Mouse (Mus musculus): ENCODE measurements around the gene Ugt1a6a. TPM values are rescaled to one million over a fixed set of nuclear protein-coding genes. Genes with fewer than 3 reads are reported as not detected.
"Not testable (repeated sequence)": the region's sequence is repeated elsewhere in the genome, so short reads cannot be mapped to it uniquely, and the experiment has no call there.

The Ugt1a6a gene
- total and polyA plus RNA-seq, 2 experiments: 55.4 to 106 TPM

DNA sequence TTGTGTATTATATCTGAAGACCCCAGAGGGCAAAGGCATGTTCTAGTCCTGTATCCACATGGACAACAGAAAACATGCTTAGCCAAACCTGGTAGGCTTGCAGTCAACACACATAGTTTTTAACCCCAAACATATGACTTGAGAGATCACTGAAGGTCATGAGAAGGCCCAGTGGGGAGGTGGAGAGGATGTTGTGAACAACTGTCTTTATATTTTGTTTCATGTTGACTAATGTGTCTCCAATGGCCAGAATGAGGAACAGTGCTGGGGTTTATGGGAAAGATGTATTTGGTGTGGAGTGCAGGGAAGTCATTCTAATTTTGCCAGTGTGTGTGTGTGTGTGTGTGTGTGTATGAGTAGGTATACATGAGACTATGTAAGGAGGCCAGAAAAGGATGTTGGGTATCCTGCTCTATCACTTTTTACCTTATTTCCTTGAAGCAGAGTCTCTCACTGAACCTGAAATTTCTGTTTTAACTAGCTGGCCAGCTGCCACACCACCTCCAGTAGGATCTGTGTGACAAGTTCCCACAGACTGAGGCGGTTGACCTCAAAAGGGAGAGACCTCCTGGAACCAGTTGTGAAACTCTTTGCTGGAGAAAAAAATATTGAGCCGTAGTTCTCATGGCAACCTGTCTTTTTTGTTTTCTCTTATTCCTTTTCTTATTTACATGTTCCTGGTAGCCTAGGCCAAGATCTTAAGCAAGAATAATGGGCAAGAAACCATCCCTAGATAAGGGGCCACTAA, 89.6 kb downstream of the Ugt1a6a start:
- 19% methylated on average over 2 of the region's 2 CpGs for WGBS
- H3K9ac ChIP-seq (ENCODE audit: low read depth, low read length): no peak overlapping the region
- TF ChIP-seq POLR2A (IDR thresholded peaks at IDR 0.05; ENCODE audit: extremely low read depth, insufficient read depth, low read length) (no peak), CTCF (IDR thresholded peaks at IDR 0.05; ENCODE audit: low read depth, low read length) (no peak)
- H3K27me3 ChIP-seq (ENCODE audit: control insufficient read depth, insufficient read depth, low read length): no peaks in the 10 kb centered on the region
- H3K4me1 ChIP-seq (ENCODE audit: control insufficient read depth, insufficient read depth, low read length): peaks cover 2% of the 10 kb centered on the region; the same call in 1 of the 2 replicates
- no peak overlapping the region for H3K4me3 ChIP-seq (ENCODE audit: insufficient read depth, low read depth, low read length)
- H3K27ac ChIP-seq (replicated peaks; ENCODE audit: insufficient read depth, low read depth, low read length): no peak overlapping the region
- no peaks in the 10 kb centered on the region for H3K36me3 ChIP-seq (ENCODE audit: control insufficient read depth, insufficient read depth, low read length)
- H3K79me2 ChIP-seq (ENCODE audit: control insufficient read depth, insufficient read depth, low read length): no peaks in the 10 kb centered on the region
- DNase-seq (ENCODE audit: extremely low read depth, low read depth, low spot score): peak; percentile 100

DNA sequence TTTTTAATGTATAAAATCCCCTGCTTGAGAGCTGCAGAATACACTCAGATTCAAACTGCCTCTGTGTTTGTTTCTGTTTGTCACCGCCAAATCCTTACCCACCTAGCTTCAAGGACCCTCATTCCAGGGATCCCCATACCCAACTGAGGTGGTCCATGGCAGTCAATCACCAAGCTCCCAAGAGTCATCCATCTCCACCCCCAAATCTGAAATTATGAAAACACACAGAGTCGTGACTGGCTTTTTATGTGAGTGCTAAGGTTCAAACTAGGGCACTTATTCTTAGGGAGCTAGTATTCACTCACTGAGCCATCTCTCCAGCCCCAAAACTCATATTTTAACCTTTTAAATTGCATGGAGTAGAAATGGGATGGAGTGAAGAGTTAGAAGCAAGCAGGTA, 90.7 kb downstream of the Ugt1a6a start:
- not testable (repeated sequence) for H3K79me2 ChIP-seq (ENCODE audit: control insufficient read depth, insufficient read depth, low read length); H3K9ac ChIP-seq (ENCODE audit: low read depth, low read length); DNase-seq (ENCODE audit: extremely low read depth, low read depth, low spot score); H3K36me3 ChIP-seq (ENCODE audit: control insufficient read depth, insufficient read depth, low read length); H3K4me3 ChIP-seq (ENCODE audit: insufficient read depth, low read depth, low read length); H3K27me3 ChIP-seq (ENCODE audit: control insufficient read depth, insufficient read depth, low read length); H3K4me1 ChIP-seq (ENCODE audit: control insufficient read depth, insufficient read depth, low read length)
- H3K27ac ChIP-seq (replicated peaks; ENCODE audit: insufficient read depth, low read depth, low read length): peak overlapping the region; percentile 13; the same call in 1 of the 2 replicates
- 19% methylated on average over 2 of the region's 2 CpGs for WGBS

DNA sequence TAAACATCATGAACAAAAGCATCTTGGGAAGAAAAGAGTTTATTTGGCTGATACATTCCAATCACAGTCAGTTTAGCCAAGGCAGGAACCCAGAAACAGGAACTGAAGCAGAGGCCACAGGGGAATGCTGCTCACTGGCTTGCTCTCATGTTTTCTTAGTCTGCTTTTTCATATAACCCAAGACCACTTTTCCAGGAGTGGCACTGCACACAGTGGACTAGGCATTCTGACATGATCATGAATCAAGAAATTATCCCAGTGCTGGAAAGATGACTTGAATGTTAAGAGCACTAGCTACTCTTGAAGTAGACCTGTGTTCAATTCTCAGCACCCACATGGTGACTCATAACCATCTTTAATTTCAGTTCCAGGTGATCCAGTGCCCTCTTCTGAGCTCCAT, 91.1 kb downstream of the Ugt1a6a start:
- Histone ChIP-seq H3K36me3 (ENCODE audit: control insufficient read depth, insufficient read depth, low read length) (no peaks in the 10 kb centered on the region), H3K27ac (replicated peaks; ENCODE audit: insufficient read depth, low read depth, low read length) (no peak overlapping the region), H3K4me1 (ENCODE audit: control insufficient read depth, insufficient read depth, low read length) (peaks cover 2% of the 10 kb centered on the region; the same call in 1 of the 2 replicates), H3K9ac (ENCODE audit: low read depth, low read length) (no peak overlapping the region), H3K27me3 (ENCODE audit: control insufficient read depth, insufficient read depth, low read length) (no peaks in the 10 kb centered on the region), H3K4me3 (ENCODE audit: insufficient read depth, low read depth, low read length) (no peak overlapping the region), H3K79me2 (ENCODE audit: control insufficient read depth, insufficient read depth, low read length) (no peaks in the 10 kb centered on the region)
- no peak for TF ChIP-seq CTCF (IDR thresholded peaks at IDR 0.05; ENCODE audit: low read depth, low read length)
- TF ChIP-seq POLR2A (IDR thresholded peaks at IDR 0.05; ENCODE audit: extremely low read depth, insufficient read depth, low read length): no peak
- no peak for DNase-seq (ENCODE audit: extremely low read depth, low read depth, low spot score)

DNA sequence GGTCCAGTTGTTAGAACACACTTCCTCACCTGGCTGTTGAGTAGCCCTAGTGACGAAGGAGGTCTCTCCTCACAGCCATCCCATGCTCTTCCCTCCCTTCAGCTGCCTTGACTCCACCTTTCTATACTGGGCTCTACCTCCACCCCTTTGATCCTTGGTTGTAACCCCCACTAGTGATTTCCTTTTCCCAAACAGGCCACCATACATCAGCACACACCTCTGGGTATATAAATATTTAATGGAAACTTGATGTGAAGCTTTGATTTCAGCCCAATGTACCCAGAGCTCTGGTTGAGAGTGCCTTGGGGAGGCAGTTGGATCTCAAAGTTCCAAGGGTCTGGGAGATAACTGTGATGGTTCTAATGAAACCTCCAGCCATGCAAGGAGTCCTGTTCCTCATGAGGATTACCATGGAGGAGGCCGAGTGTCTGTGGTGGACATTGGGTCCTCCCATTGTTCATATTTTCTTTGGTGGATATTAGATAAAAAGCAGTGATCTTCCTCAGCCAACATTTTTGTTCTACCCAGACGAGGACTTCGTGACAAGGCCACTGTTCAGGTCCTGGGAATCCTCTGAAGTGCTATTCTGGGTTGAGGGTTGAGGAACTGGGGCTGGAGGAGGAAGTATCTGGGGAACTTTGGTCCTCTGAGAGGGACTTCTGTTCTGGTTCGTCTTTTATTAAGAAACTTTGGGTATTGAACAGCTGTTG, 92.2 kb downstream of the Ugt1a6a start, which contains the start of gene Mroh2a:
Mroh2a (plus strand) TSS at position 317 of the 710 bp plus-strand sequence.
- no peaks in the 10 kb centered on the region for H3K79me2 ChIP-seq (ENCODE audit: control insufficient read depth, insufficient read depth, low read length)
- WGBS: 52% methylated on average over 5 of the region's 5 CpGs
- no peak within 1 kb of the TSS for H3K27ac ChIP-seq (replicated peaks; ENCODE audit: insufficient read depth, low read depth, low read length)
- TF ChIP-seq CTCF (IDR thresholded peaks at IDR 0.05; ENCODE audit: low read depth, low read length): no peak
- TF ChIP-seq POLR2A (IDR thresholded peaks at IDR 0.05; ENCODE audit: extremely low read depth, insufficient read depth, low read length): no peak
- no peak within 1 kb of the TSS for H3K9ac ChIP-seq (ENCODE audit: low read depth, low read length)
- peaks cover 2% of the 10 kb centered on the region; the same call in 1 of the 2 replicates for H3K4me1 ChIP-seq (ENCODE audit: control insufficient read depth, insufficient read depth, low read length)
- no peaks in the 10 kb centered on the region for H3K27me3 ChIP-seq (ENCODE audit: control insufficient read depth, insufficient read depth, low read length)
- peak; percentile 60 for DNase-seq (ENCODE audit: extremely low read depth, low read depth, low spot score)
- H3K4me3 ChIP-seq (ENCODE audit: insufficient read depth, low read depth, low read length): no peak within 1 kb of the TSS
- no peaks in the 10 kb centered on the region for H3K36me3 ChIP-seq (ENCODE audit: control insufficient read depth, insufficient read depth, low read length)

DNA sequence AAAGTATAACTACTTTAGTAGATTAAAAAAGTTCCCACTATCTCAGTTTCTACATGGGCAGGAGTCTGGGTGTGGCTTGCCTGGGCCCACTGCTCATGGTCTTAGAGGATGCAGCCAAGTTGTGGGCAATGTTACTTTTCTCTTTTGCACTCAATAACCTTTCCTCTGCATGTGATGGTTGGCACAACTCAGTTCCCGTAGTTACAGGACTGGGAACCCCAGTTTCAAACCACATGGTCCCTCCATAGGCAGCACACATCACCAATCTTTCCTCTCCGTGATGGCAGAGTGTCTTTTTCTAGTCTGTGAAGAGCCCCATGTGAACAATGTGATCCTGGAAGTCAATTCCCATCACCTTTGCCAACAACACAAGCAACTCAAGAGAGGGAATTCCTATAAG, 92.9 kb downstream of the Ugt1a6a start:
- H3K4me3 ChIP-seq (ENCODE audit: insufficient read depth, low read depth, low read length): no peak overlapping the region
- no peaks in the 10 kb centered on the region for H3K27me3 ChIP-seq (ENCODE audit: control insufficient read depth, insufficient read depth, low read length)
- H3K36me3 ChIP-seq (ENCODE audit: control insufficient read depth, insufficient read depth, low read length): no peaks in the 10 kb centered on the region
- TF ChIP-seq CTCF (IDR thresholded peaks at IDR 0.05; ENCODE audit: low read depth, low read length) (no peak), POLR2A (IDR thresholded peaks at IDR 0.05; ENCODE audit: extremely low read depth, insufficient read depth, low read length) (no peak)
- WGBS: 60% methylated on average over 2 of the region's 2 CpGs
- no peak overlapping the region for H3K9ac ChIP-seq (ENCODE audit: low read depth, low read length)
- H3K79me2 ChIP-seq (ENCODE audit: control insufficient read depth, insufficient read depth, low read length): no peaks in the 10 kb centered on the region
- no peak overlapping the region for H3K27ac ChIP-seq (replicated peaks; ENCODE audit: insufficient read depth, low read depth, low read length)
- peaks cover 2% of the 10 kb centered on the region; the same call in 1 of the 2 replicates for H3K4me1 ChIP-seq (ENCODE audit: control insufficient read depth, insufficient read depth, low read length)
- DNase-seq (ENCODE audit: extremely low read depth, low read depth, low spot score): no peak

DNA sequence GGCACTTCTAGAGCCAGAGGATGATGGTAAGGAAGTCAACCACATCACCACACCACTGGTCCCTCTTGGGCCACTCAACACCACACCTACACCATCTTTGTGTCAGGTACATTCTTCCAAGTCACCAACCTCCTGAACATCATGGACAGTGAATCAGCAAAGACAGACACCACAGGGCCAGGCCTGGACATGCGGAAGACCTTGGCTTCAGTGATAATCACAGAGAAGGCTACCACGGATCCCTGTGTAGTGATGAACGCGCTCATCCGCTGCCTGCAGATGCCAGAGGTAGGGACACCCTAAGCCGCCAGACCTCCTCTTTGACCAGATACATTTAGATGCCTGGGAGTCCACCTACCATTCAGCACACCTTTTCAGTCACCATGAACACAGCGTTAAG, 93.5 kb downstream of the Ugt1a6a start:
- no peak for DNase-seq (ENCODE audit: extremely low read depth, low read depth, low spot score)
- no peak overlapping the region for H3K9ac ChIP-seq (ENCODE audit: low read depth, low read length)
- WGBS: 70% methylated on average over 7 of the region's 7 CpGs

More for the DNA sequence above, 93.5 kb downstream of the Ugt1a6a start:
- no peak overlapping the region for H3K4me3 ChIP-seq (ENCODE audit: insufficient read depth, low read depth, low read length)
- H3K27me3 ChIP-seq (ENCODE audit: control insufficient read depth, insufficient read depth, low read length): no peaks in the 10 kb centered on the region
- no peak overlapping the region for H3K27ac ChIP-seq (replicated peaks; ENCODE audit: insufficient read depth, low read depth, low read length)
- peaks cover 2% of the 10 kb centered on the region; the same call in 1 of the 2 replicates for H3K4me1 ChIP-seq (ENCODE audit: control insufficient read depth, insufficient read depth, low read length)
- H3K36me3 ChIP-seq (ENCODE audit: control insufficient read depth, insufficient read depth, low read length): no peaks in the 10 kb centered on the region
- TF ChIP-seq CTCF (IDR thresholded peaks at IDR 0.05; ENCODE audit: low read depth, low read length) (no peak), POLR2A (IDR thresholded peaks at IDR 0.05; ENCODE audit: extremely low read depth, insufficient read depth, low read length) (no peak)
- no peaks in the 10 kb centered on the region for H3K79me2 ChIP-seq (ENCODE audit: control insufficient read depth, insufficient read depth, low read length)
